Mouse (Mus musculus): ENCODE data around the gene Hint3. TPM values are rescaled to one million over a fixed set of nuclear protein-coding genes. Genes with fewer than 3 reads are reported as not detected.
"Not testable (repeated sequence)": the region's sequence is repeated elsewhere in the genome, so short reads cannot be mapped to it uniquely, and the experiment has no call there.

Hint3 gene
- total RNA-seq (2021), result 10 to 100 TPM; 38.1 to 44.6 TPM
- long read RNA-seq, experiment 1, transcript Hint3-203 (5 exons, 875 nt), result major isoform, 40 of 41 reads
- long read RNA-seq, experiment 1, partial matches to known transcripts, result 0 of 41 reads
- long read RNA-seq, experiment 1, other reads (novel, unspliced or antisense), result 1 of 41 reads
- long read RNA-seq, experiment 2, transcript Hint3-203 (5 exons, 875 nt), result major isoform, 62 of 67 reads
- long read RNA-seq, experiment 2, partial matches to known transcripts, result 2 of 67 reads
- long read RNA-seq, experiment 2, other reads (novel, unspliced or antisense), result 3 of 67 reads

GRCm38 (mm10) chr10:30629513-30629912 is at the start of gene Hint3:
Gene Hint3 (minus strand): TSS chr10:30629632.
- intact Hi-C loops (cut with DNase I; ENCODE audit: low total_unique reads), result no loop called here
- DNase-seq, result no peak

- intact Hi-C loops (cut with DNase I; ENCODE audit: low total_unique reads), result no loop called here
- no peak for DNase-seq
Measured at GRCm38 (mm10) chr10:30678051-30678450, 48.6 kb upstream of the Hint3 start.

GRCm38 (mm10) chr10:30674825-30675224 is 45.4 kb upstream of the Hint3 start:
- no peak for DNase-seq
- intact Hi-C loops (cut with DNase I; ENCODE audit: low total_unique reads), result no loop called here

- intact Hi-C loops (cut with DNase I; ENCODE audit: low total_unique reads), result loop anchor here (5.0 kb wide), 1 partner anchor 41 kb away; no protein-coding TSS in a partner anchor
- no peak for DNase-seq
Measured at GRCm38 (mm10) chr10:30666580-30666979, 37.1 kb upstream of the Hint3 start.

- intact Hi-C loops (cut with DNase I; ENCODE audit: low total_unique reads), result no loop called here
- no peak for DNase-seq
Measured at GRCm38 (mm10) chr10:30660564-30661328, 31.3 kb upstream of the Hint3 start.

- DNase-seq, result no peak
- intact Hi-C loops (cut with DNase I; ENCODE audit: low total_unique reads), result no loop called here
Measured at GRCm38 (mm10) chr10:30655655-30656054, 26.2 kb upstream of the Hint3 start.

- DNase-seq, result no peak
- intact Hi-C loops (cut with DNase I; ENCODE audit: low total_unique reads), result no loop called here
Measured at GRCm38 (mm10) chr10:30647681-30648080, 18.2 kb upstream of the Hint3 start.

- intact Hi-C loops (cut with DNase I; ENCODE audit: low total_unique reads), result no loop called here
- no peak for DNase-seq
Measured at GRCm38 (mm10) chr10:30638216-30638615, 8.8 kb upstream of the Hint3 start.

GRCm38 (mm10) chr10:30636474-30637154 is 7.2 kb upstream of the Hint3 start:
- intact Hi-C loops (cut with DNase I; ENCODE audit: low total_unique reads); DNase-seq: not testable (repeated sequence)

- no peak for DNase-seq
- intact Hi-C loops (cut with DNase I; ENCODE audit: low total_unique reads), result no loop called here
Measured at GRCm38 (mm10) chr10:30632718-30633117, 3.3 kb upstream of the Hint3 start.

- no peak for DNase-seq
- intact Hi-C loops (cut with DNase I; ENCODE audit: low total_unique reads), result no loop called here
Measured at GRCm38 (mm10) chr10:30629977-30630376, 545 bp upstream of the Hint3 start.

- DNase-seq; intact Hi-C loops (cut with DNase I; ENCODE audit: low total_unique reads): not testable (repeated sequence)
Measured at GRCm38 (mm10) chr10:30628444-30628843, 988 bp downstream of the Hint3 start.

GRCm38 (mm10) chr10:30627548-30627947 is 1.9 kb downstream of the Hint3 start:
- intact Hi-C loops (cut with DNase I; ENCODE audit: low total_unique reads), result no loop called here
- DNase-seq, result no peak

GRCm38 (mm10) chr10:30624161-30625019 is 5.0 kb downstream of the Hint3 start:
- no peak for DNase-seq
- intact Hi-C loops (cut with DNase I; ENCODE audit: low total_unique reads), result no loop called here

- intact Hi-C loops (cut with DNase I; ENCODE audit: low total_unique reads), result no loop called here
- no peak for DNase-seq
Measured at GRCm38 (mm10) chr10:30622928-30623327, 6.5 kb downstream of the Hint3 start.

GRCm38 (mm10) chr10:30618918-30619210 is 10.6 kb downstream of the Hint3 start:
- intact Hi-C loops (cut with DNase I; ENCODE audit: low total_unique reads), result no loop called here
- DNase-seq, result no peak

GRCm38 (mm10) chr10:30618091-30618917 is 11.1 kb downstream of the Hint3 start:
- intact Hi-C loops (cut with DNase I; ENCODE audit: low total_unique reads), result no loop called here
- DNase-seq, result peak; percentile 99

- intact Hi-C loops (cut with DNase I; ENCODE audit: low total_unique reads), result no loop called here
- DNase-seq, result no peak
Measured at GRCm38 (mm10) chr10:30613039-30613438, 16.4 kb downstream of the Hint3 start.

GRCm38 (mm10) chr10:30609614-30610013 is 19.8 kb downstream of the Hint3 start:
- DNase-seq, result no peak
- intact Hi-C loops (cut with DNase I; ENCODE audit: low total_unique reads), result no loop called here
